Mouse (Mus musculus) gonadal fat pad, adult 2 months (tissue): ENCODE measurements around the gene Natd1. TPM values are rescaled to one million over a fixed set of nuclear protein-coding genes. Genes with fewer than 3 reads are reported as not detected.

ENCODE experiments used
- DNase-seq: peaks from one replicate; pipeline ENCODE4 v3.0.0-alpha.2; 2012; ENCODE audit warnings: low read depth
- polyA plus RNA-seq: library from polyadenylated mRNA; depleted of rRNA; stranded (reverse); fragments of >200 nt; gene quantifications from 2 replicates; pipeline ENCODE4 v1.2.3, GENCODE M21; 2012

Natd1 gene
- polyA plus RNA-seq, 1 experiment: 44.6 TPM

- no peak for DNase-seq
These were observed 17.4 kb upstream of the Natd1 start, which contains the start of gene Map2k3 for GRCm38 (mm10) chr11:60931869-60932481. Map2k3 (plus strand) TSS chr11:60932033.

GRCm38 (mm10) chr11:60931282-60931868, 16.8 kb upstream of the Natd1 start:
- no peak for DNase-seq

- DNase-seq: no peak
These were observed 16.3 kb upstream of the Natd1 start for GRCm38 (mm10) chr11:60930724-60931281.

GRCm38 (mm10) chr11:60927264-60927663, 12.7 kb upstream of the Natd1 start:
- no peak for DNase-seq

GRCm38 (mm10) chr11:60924981-60925380, 10.4 kb upstream of the Natd1 start:
- DNase-seq: no peak

- no peak for DNase-seq
These were observed 9.9 kb upstream of the Natd1 start for GRCm38 (mm10) chr11:60924498-60924897.

GRCm38 (mm10) chr11:60922964-60923363, 8.4 kb upstream of the Natd1 start:
- DNase-seq: no peak

- DNase-seq: no peak
These were observed 7.6 kb upstream of the Natd1 start for GRCm38 (mm10) chr11:60922195-60922594.

- no peak for DNase-seq
These were observed 5.5 kb upstream of the Natd1 start for GRCm38 (mm10) chr11:60920021-60920420.

GRCm38 (mm10) chr11:60915201-60915600, 651 bp upstream of the Natd1 start:
- DNase-seq: no peak

- no peak for DNase-seq
These were observed 1.0 kb downstream of the Natd1 start for GRCm38 (mm10) chr11:60913301-60914196.

- DNase-seq: no peak
These were observed 2.0 kb downstream of the Natd1 start for GRCm38 (mm10) chr11:60912525-60912973.

GRCm38 (mm10) chr11:60909626-60910025, 4.9 kb downstream of the Natd1 start:
- no peak for DNase-seq

- no peak for DNase-seq
These were observed 6.5 kb downstream of the Natd1 start for GRCm38 (mm10) chr11:60908073-60908472.

GRCm38 (mm10) chr11:60906449-60906848, 8.1 kb downstream of the Natd1 start:
- no peak for DNase-seq

- no peak for DNase-seq
These were observed 9.0 kb downstream of the Natd1 start for GRCm38 (mm10) chr11:60905407-60906120.

- DNase-seq: no peak
These were observed 10.9 kb downstream of the Natd1 start for GRCm38 (mm10) chr11:60903661-60904061.

- DNase-seq: no peak
These were observed 12.1 kb downstream of the Natd1 start for GRCm38 (mm10) chr11:60902486-60902885.

- DNase-seq: no peak
These were observed 12.5 kb downstream of the Natd1 start for GRCm38 (mm10) chr11:60902001-60902400.

- no peak for DNase-seq
These were observed 18.6 kb downstream of the Natd1 start for GRCm38 (mm10) chr11:60895915-60896314.

GRCm38 (mm10) chr11:60890744-60891143, 23.8 kb downstream of the Natd1 start:
- DNase-seq: no peak

GRCm38 (mm10) chr11:60890286-60890685, 24.3 kb downstream of the Natd1 start:
- DNase-seq: no peak
